Mouse (Mus musculus) embryonic facial prominence, embryonic 11.5 days (tissue): ENCODE data around the gene Grem1. TPM values are rescaled to one million over a fixed set of nuclear protein-coding genes. Genes with fewer than 3 reads are reported as not detected.

ENCODE experiments used
- ATAC-seq: fragments of 200-750 bp; cut with Nextera tagmentation; replicated peaks from 2 replicates; pipeline ENCODE4 v1.8.0; 2017; ENCODE audit warnings: low read depth; ENCODE audit not compliant: insufficient number of reproducible peaks, low FRiP score, low TSS enrichment
- DNase-seq: peaks from one replicate; pipeline ENCODE4 v3.0.0-alpha.2; 2015; ENCODE audit warnings: low spot score
- H3K27ac ChIP-seq: fragments of 300-500 bp; sonication (generic); replicated peaks from 2 replicates; pipeline ENCODE4 v1.5.1; 2014; ENCODE audit warnings: mild to moderate bottlenecking, low read depth, low read length, control low read depth
- H3K27me3 ChIP-seq: fragments of 300-500 bp; sonication (generic); 2 replicates; pipeline ENCODE4 v1.6.1; 2014; ENCODE audit warnings: mild to moderate bottlenecking, low read length, moderate library complexity, mixed read lengths; ENCODE audit not compliant: control insufficient read depth, insufficient read depth
- H3K36me3 ChIP-seq: fragments of 300-500 bp; sonication (generic); replicated peaks from 2 replicates; pipeline ENCODE4 v1.6.1; 2014; ENCODE audit warnings: low read depth, mild to moderate bottlenecking, low read length, moderate library complexity, mixed read lengths; ENCODE audit not compliant: control insufficient read depth, insufficient read depth
- H3K4me1 ChIP-seq: fragments of 300-500 bp; sonication (generic); 2 replicates; pipeline ENCODE4 v1.6.1; 2014; ENCODE audit warnings: low read length, mixed read lengths; ENCODE audit not compliant: control insufficient read depth, insufficient read depth
- H3K4me2 ChIP-seq: fragments of 300-500 bp; sonication (generic); 2 replicates; pipeline ENCODE4 v1.6.1; 2014; ENCODE audit warnings: low read depth, mild to moderate bottlenecking, control low read depth, low read length, moderate library complexity
- H3K4me3 ChIP-seq: fragments of 300-500 bp; sonication (generic); 2 replicates; pipeline ENCODE4 v1.5.1; 2014; ENCODE audit warnings: low read depth, low read length, control low read depth
- H3K9ac ChIP-seq: fragments of 300-500 bp; sonication (generic); replicated peaks from 2 replicates; pipeline ENCODE4 v1.6.1; 2014; ENCODE audit warnings: mild to moderate bottlenecking, control low read depth, low read length
- H3K9me3 ChIP-seq: fragments of 300-500 bp; sonication (generic); replicated peaks from 2 replicates; pipeline ENCODE4 v1.6.1; 2016; ENCODE audit warnings: mild to moderate bottlenecking, low read length, inconsistent platforms, mixed read lengths; ENCODE audit not compliant: control insufficient read depth
- WGBS: fragments of 180-500 bp; shearing (Covaris S2); extraction: QIAGEN DNeasy Blood & Tissue Kit; methylation state at CpG from one replicate; pipeline ENCODE4 v1.1.7; 2014; 5-methylcytosine and 5-hydroxymethylcytosine counted together
- polyA plus RNA-seq: library from polyadenylated mRNA; unstranded; fragments of >200 nt; fragmentation: Nextera tagmentation; extraction: Ambion mirVana; gene quantifications from 2 replicates; pipeline ENCODE4 v1.2.1, GENCODE M21; 2014

Grem1 gene
- polyA plus RNA-seq, 1 experiment from 2014 or later = 0.80 TPM

DNA sequence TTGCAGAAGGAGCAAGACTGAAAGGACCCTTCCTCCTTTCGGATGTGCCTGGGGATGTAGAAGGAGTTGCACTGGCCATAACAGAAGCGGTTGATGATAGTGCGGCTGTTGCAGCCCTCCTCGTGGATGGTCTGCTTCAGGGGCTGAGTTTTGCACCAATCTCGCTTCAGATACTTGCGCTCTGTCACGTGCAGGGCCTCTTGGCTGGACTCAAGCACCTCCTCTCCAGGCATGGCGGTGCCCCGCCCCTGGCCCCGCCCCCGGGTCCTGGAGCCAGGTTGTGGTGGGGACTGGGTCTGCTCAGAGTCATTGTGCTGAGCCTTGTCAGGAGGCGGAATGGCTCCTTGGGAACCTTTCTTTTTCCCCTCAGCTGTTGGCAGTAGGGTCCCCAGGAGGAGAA, 8.7 kb downstream of the Grem1 start:
- no peak for ATAC-seq
- WGBS = 85% methylated on average over 12 of the region's 12 CpGs

DNA sequence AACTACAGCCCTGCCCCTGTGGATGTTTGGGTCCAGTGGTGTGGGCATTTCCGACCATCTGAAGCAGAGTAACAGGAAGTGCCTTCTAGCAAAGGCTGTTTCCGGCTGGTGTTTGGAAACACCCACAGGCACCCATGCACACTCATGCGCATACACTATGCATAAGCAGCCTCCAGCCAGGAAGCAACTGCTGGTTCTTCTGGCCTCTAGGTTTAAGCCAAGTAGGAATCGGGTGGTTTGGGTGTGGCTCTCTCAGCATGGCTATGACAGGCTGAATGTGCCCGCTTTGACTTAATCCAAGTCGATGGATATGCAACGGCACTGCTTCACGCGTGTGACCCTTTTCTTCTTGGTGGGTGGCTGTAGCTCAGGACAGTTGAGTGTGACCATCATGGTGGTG, 9.1 kb downstream of the Grem1 start:
- Histone ChIP-seq H3K9ac (no peak overlapping the region), H3K36me3 (no peaks in the 10 kb centered on the region), H3K4me3 (no peak overlapping the region), H3K27me3 (no peaks in the 10 kb centered on the region), H3K9me3 (no peaks in the 10 kb centered on the region), H3K27ac (no peak overlapping the region), H3K4me1 (no peaks in the 10 kb centered on the region), H3K4me2 (no peak overlapping the region)
- ATAC-seq (no peak), DNase-seq (no peak)
- WGBS = 90% methylated on average over 9 of the region's 9 CpGs

More for the DNA sequence above, 8.7 kb downstream of the Grem1 start:
- Histone ChIP-seq H3K36me3 (no peaks in the 10 kb centered on the region), H3K9me3 (no peaks in the 10 kb centered on the region), H3K4me3 (no peak overlapping the region), H3K9ac (no peak overlapping the region), H3K27ac (no peak overlapping the region), H3K27me3 (no peaks in the 10 kb centered on the region), H3K4me2 (no peak overlapping the region), H3K4me1 (no peaks in the 10 kb centered on the region)
- DNase-seq = no peak

DNA sequence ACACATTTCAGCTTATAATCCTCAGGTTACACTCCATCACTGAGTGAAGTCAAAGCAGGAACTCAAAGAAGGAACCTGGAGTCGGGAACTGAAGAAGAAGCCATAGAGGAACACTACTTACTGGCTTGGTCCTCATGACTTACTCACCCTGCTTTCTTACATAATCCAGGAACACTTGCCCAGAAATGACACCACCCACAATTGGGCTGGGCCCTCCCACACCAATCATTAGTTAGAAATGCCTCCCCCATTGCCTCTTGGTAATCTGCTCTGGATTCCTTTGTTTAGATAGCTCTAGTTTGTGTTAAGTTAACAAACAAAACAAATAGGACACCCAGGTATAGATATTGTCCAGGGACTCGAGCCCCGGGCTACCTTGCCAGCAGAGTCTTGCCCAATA, 29.9 kb downstream of the Grem1 start:
- H3K4me1 ChIP-seq = no peaks in the 10 kb centered on the region
- H3K9me3 ChIP-seq = no peaks in the 10 kb centered on the region
- no peak for ATAC-seq
- H3K9ac ChIP-seq = no peak overlapping the region
- H3K4me2 ChIP-seq = no peak overlapping the region
- no peak overlapping the region for H3K4me3 ChIP-seq
- no peaks in the 10 kb centered on the region for H3K27me3 ChIP-seq
- H3K36me3 ChIP-seq = no peaks in the 10 kb centered on the region
- no peak overlapping the region for H3K27ac ChIP-seq
- no peak for DNase-seq
- 87% methylated on average over 3 of the region's 3 CpGs for WGBS

DNA sequence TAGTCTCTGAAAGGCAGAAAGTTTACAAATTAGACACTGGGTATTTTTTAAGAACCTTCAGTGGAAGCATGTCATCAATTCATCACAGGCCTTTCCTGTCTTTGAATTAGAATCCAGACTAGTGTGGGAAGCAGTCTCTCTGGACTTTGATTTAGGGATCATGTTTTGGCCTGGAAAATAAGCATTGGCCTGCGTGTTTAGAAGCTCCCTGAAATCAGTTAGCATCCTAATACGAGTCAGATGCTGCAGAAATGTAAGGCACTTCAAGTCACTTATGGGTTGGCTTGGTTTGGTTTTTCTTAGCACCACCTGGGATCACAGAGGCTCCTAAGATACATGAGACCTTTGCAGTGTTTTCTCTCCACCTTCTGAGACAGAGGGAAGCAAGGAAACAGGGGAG, 43.6 kb downstream of the Grem1 start:
- 52% methylated on average over 2 of the region's 2 CpGs for WGBS
- Histone ChIP-seq H3K4me2 (no peak overlapping the region), H3K27ac (no peak overlapping the region), H3K9me3 (no peaks in the 10 kb centered on the region), H3K36me3 (no peaks in the 10 kb centered on the region), H3K9ac (no peak overlapping the region), H3K4me1 (no peaks in the 10 kb centered on the region), H3K27me3 (no peaks in the 10 kb centered on the region), H3K4me3 (no peak overlapping the region)
- DNase-seq (peak; percentile 54), ATAC-seq (no peak)

DNA sequence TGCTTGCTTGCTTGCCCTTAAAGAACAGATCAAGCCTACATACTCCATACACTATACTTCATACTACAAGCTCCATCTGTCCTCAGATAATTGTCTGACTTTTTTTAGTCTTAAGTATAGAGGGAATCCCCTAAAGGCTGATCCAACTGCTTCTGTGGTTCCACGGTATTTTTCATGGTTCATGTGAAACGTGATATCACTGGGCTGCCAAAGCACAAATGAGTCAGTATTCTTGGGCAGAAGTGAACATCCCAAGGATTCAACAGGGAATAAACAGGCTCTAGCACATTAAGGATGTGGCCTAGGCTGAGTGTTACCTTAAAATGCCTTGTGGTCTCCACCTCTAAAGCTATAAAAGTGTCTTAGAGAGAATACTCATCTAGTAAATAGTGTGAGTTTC, 45.0 kb downstream of the Grem1 start:
- Histone ChIP-seq H3K36me3 (no peaks in the 10 kb centered on the region), H3K9ac (no peak overlapping the region), H3K4me2 (no peak overlapping the region), H3K9me3 (no peaks in the 10 kb centered on the region), H3K4me1 (no peaks in the 10 kb centered on the region), H3K4me3 (no peak overlapping the region), H3K27ac (no peak overlapping the region), H3K27me3 (no peaks in the 10 kb centered on the region)
- no peak for ATAC-seq
- DNase-seq = no peak
- WGBS = 42% methylated on average over 2 of the region's 2 CpGs

DNA sequence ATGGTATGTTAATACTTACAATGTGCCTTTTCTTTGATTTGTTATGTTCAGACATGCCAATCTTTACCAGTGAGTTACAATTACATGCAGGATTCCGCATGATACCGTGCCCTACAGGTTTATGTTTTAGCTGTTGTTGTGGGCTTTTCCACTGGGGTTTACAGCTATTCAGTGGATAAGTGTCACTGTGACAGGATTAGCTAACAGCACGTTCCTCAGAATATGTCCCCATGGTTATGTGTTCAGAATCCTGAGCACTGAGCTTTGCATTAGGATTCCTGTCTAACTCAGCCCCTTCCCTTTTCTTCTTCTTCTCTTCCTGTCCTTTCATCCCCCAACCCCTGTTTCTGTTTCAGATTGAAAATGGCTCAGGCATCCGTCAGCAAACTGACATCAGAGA, 50.9 kb downstream of the Grem1 start:
- Histone ChIP-seq H3K27ac (no peak overlapping the region), H3K4me2 (no peak overlapping the region), H3K4me1 (no peaks in the 10 kb centered on the region), H3K9ac (no peak overlapping the region), H3K27me3 (no peaks in the 10 kb centered on the region), H3K36me3 (no peaks in the 10 kb centered on the region), H3K4me3 (no peak overlapping the region), H3K9me3 (no peaks in the 10 kb centered on the region)
- WGBS = 64% methylated on average over 4 of the region's 4 CpGs
- ATAC-seq = no peak
- DNase-seq = no peak

DNA sequence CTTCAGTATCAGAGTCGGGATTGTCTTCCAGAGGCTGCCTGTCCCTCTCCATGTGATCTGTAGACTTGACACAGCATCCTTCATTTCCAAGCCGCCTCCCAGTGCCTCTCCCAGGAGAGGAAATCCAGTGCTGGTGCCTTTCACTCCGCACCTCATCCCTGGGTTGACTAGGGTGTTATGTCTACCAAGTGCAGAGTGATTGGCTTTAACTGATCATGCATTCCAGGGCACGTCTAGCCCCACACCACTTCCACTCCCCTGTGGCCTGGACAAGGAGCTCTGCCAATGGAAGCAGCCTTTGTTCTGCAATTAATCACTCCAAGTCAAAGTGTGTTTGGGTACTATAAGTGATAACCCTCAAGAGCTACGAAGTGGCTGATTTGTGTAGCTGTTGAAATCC, 56.9 kb downstream of the Grem1 start:
- H3K27ac ChIP-seq = no peak overlapping the region

DNA sequence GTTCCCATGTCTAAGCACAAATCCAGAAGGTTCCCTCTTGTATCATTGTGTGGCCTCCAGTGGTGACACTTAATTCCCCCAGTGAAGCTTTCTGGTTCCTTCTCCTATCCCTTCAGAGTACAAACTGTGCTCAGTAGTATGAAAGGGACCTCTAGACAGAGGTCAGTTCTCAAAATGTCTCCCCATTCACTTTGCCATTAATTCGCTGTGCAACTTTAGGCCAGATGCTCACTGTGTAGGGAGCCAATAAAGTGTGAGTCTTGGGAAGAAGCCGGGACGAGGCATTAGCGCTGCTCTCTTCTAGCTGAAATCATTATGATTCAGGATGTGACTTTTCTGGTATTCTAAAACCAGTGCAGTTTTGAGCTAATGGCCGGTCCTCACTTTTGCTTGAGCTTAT, 61.8 kb downstream of the Grem1 start:
- no peak overlapping the region for H3K4me2 ChIP-seq
- WGBS = 89% methylated on average over 5 of the region's 5 CpGs
- no peak overlapping the region for H3K27ac ChIP-seq
- H3K9me3 ChIP-seq = no peaks in the 10 kb centered on the region
- no peaks in the 10 kb centered on the region for H3K27me3 ChIP-seq
- no peak for DNase-seq
- H3K4me3 ChIP-seq = no peak overlapping the region
- ATAC-seq = no peak
- H3K9ac ChIP-seq = no peak overlapping the region
- H3K4me1 ChIP-seq = no peaks in the 10 kb centered on the region
- no peaks in the 10 kb centered on the region for H3K36me3 ChIP-seq

More for the DNA sequence above, 56.9 kb downstream of the Grem1 start:
- DNase-seq (no peak), ATAC-seq (no peak)
- Histone ChIP-seq H3K4me3 (no peak overlapping the region), H3K27me3 (no peaks in the 10 kb centered on the region), H3K4me1 (no peaks in the 10 kb centered on the region), H3K9me3 (no peaks in the 10 kb centered on the region), H3K4me2 (no peak overlapping the region), H3K36me3 (no peaks in the 10 kb centered on the region), H3K9ac (no peak overlapping the region)
- 74% methylated on average over 5 of the region's 5 CpGs for WGBS
